Mouse (Mus musculus): ENCODE data around the gene Psd4.

DNA sequence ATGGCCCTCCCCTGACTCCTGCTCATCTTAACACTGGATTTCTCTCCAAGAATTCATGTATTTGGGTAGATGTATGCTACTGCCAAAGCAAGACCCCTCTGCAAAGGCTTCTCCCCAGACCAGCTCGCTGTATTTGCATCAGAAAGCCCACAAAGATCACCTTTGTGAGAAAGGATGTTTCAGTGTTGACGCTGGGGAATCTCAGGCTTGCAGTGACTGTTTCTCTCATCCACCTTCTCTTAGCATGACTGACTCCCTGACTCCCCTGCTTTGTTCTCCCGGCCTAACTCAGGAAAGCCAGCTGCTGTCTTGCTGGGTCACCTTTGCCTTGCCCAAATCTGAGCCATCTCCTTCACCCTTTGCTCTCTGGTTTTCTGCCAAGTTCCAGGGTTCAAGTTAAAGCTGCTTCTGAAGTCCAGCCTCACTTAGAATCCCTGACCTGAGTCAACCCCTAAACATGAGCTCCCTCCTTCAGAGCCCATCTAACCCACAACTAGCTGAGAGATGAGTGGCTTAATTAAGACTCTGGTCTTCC, 75.9 kb downstream of the Psd4 start:
- TF ChIP-seq MYOD1 (IDR thresholded peaks at IDR 0.05; ENCODE audit: control insufficient read depth in 1 of 3, insufficient read length in 2 of 3, low read depth in 2 of 3) = no peak
- TF ChIP-seq POLR2A (IDR thresholded peaks at IDR 0.05; ENCODE audit: insufficient read length, low read depth) = no peak
- no peak for TF ChIP-seq POLR2AphosphoS2 (IDR thresholded peaks at IDR 0.05; ENCODE audit: insufficient read length, low read depth)
- no peak for TF ChIP-seq MAX (IDR thresholded peaks at IDR 0.05; ENCODE audit: low read depth)
- no peak for TF ChIP-seq E2F4 (IDR thresholded peaks at IDR 0.05; ENCODE audit: insufficient read depth)
- no peak for TF ChIP-seq CEBPB (IDR thresholded peaks at IDR 0.05; ENCODE audit: insufficient read depth, poor library complexity, severe bottlenecking)
- TF ChIP-seq USF1 (IDR thresholded peaks at IDR 0.05; ENCODE audit: low read depth) = no peak
- no peak for TF ChIP-seq TCF12 (IDR thresholded peaks at IDR 0.05; ENCODE audit: insufficient read depth, poor library complexity, severe bottlenecking)

Measured in myocyte (in vitro differentiated cells).